Mouse (Mus musculus): ENCODE results near the gene Dusp10. TPM values are rescaled to one million over a fixed set of nuclear protein-coding genes. Genes with fewer than 3 reads are reported as not detected.

Dusp10 gene
- polyA plus RNA-seq, 1 experiment = not detected

DNA sequence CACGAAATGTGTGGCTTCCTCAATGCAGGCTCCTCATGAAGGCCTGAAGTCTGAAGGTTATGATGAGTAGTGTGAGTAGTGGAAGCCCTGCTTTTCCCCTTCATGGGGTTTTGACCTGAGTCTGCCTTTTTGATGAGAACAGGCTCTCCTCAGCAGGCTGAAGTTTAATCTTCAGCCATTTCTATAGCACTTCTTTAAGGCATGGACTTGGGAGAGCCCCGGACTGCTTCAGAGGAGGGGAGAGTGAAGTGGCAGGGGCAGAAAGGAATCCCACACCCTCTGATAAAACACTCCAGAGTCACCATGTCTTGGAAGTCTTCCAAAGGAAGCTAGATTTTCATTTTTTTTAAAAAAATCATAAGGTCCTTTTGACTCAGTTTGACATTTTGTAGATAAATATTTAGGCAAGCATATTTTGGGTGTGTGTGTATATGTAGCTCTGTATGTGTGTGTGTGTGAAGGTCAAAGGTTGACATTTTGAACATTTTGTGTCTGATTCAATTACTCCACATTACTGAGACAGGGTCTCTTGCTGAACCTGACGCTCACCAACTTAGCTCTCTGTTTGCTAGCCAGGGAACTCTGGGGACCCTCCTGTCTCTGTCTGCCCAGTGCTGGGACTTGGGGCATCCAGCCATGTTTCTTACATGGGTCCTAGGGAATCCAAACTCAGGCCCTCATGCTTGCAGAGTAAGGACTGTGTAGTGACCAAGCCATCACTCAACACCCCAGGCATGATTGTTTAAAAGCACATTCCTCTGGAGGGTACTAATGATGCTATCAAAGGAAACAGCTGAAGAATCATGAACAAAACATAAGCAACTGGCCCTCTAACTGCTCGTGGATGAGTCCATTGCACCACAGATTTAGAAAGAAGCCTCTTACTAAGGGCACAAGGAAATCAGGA, 48.0 kb downstream of the Dusp10 start:
- no peak for TF ChIP-seq GATA1 (IDR thresholded peaks at IDR 0.05; ENCODE audit: low read length)

DNA sequence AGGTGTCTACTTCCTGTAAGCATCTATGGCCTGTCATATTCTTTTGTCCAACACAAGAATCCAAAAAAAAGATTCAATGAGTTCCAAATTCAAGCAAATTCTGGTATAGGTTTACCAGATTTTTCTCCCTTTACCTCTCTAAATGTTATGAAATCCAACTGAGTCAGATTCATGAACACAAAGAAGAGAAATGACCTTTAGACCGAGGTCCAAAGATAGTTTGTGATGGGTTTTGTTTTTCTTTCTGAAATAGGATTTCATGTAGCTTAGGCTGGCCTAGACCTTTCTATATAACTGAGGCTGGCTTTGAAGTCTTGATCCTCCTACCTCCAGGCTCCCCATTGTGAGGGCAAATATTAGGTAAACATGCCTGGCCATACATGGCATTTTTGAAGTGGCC, 48.8 kb downstream of the Dusp10 start:
- no peak for TF ChIP-seq GATA1 (IDR thresholded peaks at IDR 0.05; ENCODE audit: low read length)

DNA sequence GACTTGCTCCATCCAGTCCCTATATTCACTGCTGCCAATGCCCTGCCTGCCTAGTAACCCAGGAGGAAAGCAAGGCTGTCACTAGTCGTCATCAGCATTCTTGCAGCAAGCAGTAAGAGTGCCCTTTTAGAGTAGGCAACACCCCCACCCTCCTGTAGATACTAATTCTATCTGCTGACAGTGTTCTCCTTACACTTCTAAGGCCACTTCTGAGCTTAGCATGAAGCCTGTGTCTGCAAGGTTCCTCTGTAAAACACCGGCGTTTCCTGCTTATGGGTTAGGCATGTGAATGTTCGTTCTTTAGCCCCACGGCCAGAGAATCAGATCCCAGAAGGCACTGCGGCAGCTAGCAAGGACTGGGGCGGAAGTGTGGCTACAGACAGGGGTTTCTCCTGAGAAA, 51.2 kb downstream of the Dusp10 start:
- no peak for TF ChIP-seq GATA1 (IDR thresholded peaks at IDR 0.05; ENCODE audit: low read length)

DNA sequence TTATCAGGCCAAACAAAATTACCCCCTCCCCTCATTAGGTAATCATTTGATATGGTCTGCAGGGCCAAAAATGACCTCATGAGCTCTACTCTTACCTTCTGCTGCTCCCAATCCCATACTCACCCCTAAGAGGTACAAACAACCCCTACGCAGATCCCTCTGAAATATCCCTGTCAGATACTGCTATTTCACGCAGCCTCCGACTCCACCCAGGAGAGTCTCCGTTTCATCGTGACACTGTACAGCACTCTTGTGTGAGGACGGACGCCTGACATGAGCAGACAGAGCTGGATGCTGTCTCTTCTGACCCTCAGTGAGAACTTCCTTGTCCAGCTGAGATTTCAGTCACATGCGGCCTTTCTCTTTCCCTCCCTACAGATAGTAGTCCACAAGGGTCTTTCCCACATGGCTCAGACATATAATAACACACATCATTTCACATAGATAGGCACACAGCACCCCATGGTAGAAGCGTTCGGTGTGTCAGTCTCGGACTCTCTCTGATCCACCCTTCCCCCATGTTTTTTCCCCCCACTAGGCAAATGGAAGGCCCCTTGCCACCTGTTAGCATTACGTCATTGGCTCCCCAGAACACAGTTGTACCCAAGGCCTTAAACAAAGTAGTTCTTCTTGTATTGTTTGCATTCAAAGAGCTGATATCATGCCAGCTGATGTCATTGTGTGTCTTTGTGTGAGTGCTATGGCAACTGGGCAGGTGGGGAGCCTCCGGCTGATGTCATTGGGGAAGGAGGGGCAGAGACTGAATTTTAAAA, 52.7 kb downstream of the Dusp10 start:
- TF ChIP-seq GATA1 (IDR thresholded peaks at IDR 0.05; ENCODE audit: low read length) = no peak

DNA sequence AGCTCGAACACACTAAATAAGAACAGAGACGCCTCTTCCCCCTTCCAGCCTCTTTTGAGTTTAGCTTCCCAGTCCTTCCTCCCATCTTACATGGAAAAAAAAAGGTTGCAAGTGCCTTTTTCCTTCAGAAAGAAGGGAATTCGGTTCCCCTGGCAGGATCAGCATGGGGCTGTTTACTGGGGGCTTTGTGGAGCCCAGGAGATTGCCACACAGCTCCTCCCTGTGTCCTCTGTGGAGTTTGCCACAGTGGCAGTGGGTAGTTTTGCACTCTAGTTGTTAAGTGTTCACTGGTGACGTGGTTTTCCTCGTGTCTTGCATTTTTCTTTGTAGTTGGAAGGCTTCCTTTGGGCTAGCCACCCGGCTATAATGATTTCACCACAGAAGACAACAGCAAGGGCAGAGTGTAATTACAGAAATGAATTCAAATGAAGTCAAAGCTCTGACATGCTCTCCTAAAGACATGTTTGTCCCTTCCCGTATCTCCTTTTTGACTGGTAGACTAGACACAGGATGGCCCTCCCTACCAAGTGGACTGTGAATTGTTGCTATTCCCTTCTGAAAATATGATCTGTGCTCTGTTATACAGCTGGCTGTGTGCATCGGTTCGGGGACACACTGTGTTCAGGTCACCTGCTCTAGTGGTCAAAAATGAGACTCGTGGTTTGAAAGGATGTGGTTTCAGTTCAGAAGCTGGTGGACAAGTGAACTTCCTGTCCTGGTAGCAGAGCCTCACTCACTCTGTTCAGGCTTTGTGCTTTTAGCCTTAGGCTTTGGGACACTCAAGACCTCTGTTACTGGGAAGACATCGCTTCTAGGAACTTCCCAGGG, 53.6 kb downstream of the Dusp10 start:
- no peak for TF ChIP-seq GATA1 (IDR thresholded peaks at IDR 0.05; ENCODE audit: low read length)

DNA sequence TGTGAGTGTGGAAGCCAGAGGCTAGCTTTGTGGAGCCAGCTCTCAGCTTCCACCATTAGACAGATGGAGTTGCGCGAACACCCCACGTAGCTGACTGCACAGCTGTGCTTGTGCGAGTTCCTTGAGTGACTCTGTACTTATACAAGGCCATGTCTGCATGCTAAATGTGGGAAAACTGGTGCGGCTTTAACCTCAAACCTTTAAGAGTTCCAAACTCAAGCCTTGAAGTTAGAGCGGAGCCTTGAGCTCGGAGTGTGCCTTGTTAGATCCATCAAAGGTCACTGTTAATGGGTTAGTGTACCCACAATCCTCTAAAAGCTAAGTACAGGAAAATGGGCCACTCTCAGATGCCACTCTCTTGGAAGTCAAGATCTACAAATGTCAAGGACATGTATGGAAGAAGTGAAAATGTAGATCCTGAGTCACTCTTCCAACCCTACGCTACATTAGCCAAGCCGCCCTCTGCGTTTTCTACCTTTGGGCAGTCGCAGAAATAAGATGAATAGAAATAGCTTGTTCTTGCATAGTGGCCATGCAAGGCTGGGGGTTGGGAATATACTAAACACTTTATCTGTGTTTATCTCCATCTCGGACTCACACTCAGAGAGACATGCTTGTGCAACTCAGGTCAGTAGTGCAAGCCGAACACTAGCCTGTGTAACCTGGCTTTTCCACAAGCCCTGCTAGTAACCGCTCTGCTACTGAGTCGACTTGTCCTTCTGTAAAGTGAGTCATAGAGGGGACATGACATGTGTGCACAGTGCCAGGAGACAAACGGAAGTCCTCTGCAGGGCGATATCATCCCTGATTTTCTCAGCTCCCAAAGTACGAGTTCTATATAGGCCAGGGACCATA, 54.8 kb downstream of the Dusp10 start:
- TF ChIP-seq GATA1 (IDR thresholded peaks at IDR 0.05; ENCODE audit: low read length) = no peak

DNA sequence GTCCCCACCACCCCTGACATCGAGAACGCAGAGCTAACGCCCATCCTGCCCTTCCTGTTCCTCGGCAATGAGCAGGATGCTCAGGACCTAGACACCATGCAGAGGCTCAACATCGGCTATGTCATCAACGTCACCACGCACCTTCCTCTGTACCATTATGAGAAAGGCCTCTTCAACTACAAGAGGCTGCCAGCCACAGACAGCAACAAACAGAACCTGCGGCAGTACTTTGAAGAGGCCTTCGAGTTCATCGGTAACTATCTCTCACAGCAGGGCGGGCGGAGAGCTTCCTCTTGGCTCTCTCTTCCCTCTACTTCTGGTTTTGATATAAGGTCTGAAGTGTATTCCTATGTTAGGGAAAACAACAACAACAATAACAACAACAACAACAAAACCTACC, 55.9 kb downstream of the Dusp10 start:
- TF ChIP-seq GATA1 (IDR thresholded peaks at IDR 0.05; ENCODE audit: low read length) = no peak

DNA sequence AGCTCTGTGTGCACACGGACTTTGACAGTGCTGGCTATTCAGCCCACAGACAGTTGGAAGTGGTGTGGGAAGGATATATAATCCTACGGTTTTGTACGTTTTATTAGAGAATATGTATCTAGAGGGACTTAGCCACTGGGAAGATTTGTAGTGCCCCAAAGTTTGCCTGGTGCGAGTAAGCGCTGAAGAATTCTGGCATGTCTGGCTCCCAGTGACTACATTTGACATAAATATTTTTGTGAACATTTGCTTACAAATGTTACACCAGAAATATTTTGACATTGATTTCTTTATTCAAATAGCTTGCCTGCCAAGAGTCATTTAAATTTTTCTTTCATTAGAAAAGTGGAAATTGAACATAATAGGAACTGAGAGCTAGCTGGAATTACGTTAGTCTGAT, 63.0 kb downstream of the Dusp10 start:
- TF ChIP-seq GATA1 (IDR thresholded peaks at IDR 0.05; ENCODE audit: low read length) = no peak

DNA sequence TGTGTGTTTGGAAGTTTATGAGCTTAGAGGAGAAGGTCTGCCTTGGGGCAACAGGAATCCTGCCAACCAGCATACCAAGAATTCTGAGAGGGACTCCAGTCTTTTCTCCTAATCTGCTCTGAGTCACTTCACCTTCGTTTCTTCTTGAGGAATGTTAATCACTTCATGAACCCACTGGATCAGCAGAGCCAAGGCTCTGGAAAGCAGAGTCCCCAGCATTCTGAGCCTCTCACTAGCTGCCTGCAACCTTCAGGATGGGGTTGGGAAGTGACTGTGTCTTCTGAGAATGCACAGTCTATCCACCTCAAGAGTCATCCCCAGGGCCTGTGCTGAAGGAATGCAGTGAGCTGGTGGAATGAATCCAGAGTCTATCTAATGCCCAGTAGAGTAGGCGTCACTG, 63.7 kb downstream of the Dusp10 start:
- TF ChIP-seq GATA1 (IDR thresholded peaks at IDR 0.05; ENCODE audit: low read length) = no peak

DNA sequence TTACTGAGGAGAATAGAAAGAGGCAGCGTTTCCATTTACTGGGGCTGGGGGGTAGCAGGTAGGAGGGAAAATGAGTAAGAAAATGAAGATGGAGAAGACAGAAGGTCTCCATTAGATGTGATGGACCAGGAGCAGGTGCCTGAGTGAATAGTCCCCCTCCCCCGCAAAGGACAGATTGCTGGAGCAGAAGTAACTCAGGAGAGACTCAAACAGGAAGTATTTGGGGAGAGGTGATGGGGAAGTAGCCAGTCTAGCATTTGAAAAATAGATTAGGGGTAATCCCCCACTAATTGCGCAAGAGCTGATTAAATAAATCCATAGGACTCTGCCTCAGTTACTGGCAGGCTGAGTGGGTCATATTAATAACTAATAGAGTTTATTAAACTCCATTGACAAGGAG, 66.2 kb downstream of the Dusp10 start:
- no peak for TF ChIP-seq GATA1 (IDR thresholded peaks at IDR 0.05; ENCODE audit: low read length)

DNA sequence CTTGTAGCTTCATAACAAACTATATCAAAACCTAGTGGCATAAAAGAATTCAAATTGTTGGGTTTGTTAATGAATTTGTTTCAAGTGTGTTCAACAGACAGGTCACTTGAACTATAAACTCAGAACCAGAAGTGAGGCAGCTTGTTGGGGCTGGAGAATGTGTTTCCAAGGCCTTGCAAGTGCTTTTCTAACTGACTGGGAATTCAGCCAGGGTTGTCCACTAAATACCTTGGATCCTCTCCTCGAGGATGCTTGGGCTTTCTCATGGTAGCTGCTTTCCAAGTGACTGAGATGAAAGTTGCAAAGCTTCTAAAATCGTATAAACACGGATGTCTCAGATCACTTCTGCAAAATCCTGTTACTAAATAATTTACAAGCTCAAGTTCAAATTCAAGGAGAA, 69.6 kb downstream of the Dusp10 start:
- TF ChIP-seq GATA1 (IDR thresholded peaks at IDR 0.05; ENCODE audit: low read length) = no peak

DNA sequence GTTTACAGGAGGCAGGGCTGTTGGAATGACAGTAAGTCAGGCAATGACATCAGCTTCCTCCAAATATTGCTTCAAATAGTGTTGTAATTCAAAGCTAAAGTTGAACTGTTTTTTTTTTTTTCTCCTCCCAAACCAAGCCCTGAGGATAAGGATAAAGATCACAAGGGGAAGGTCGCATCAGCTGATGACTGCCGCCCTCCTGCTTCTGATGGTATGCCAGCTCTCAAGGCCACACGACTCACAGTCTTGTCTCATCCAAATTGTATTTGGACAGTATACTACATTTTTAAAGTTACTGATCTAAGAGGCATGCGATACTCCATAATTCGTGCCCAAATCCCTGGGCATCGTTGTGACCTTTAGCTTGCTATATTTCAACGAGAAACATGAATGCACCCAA, 70.1 kb downstream of the Dusp10 start:
- TF ChIP-seq GATA1 (IDR thresholded peaks at IDR 0.05; ENCODE audit: low read length) = no peak

DNA sequence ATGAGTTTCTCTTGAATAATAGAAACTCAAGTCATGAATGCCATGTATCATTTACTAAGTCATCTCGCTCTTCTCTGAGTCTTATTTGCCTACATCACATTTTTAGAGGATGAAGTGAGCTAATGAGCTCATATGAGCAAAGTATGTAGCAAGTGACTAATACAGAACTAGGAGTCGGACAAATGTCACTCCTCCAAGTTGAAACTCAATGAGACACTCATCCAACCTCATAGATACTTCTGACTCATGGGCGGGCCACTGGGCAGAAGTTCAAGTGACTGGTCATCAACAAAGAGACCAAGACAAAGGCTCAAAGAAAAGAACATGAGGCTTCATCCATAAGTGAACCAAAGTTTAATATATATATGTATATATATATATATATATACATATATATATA, 71.9 kb downstream of the Dusp10 start:
- TF ChIP-seq GATA1 (IDR thresholded peaks at IDR 0.05; ENCODE audit: low read length) = no peak

DNA sequence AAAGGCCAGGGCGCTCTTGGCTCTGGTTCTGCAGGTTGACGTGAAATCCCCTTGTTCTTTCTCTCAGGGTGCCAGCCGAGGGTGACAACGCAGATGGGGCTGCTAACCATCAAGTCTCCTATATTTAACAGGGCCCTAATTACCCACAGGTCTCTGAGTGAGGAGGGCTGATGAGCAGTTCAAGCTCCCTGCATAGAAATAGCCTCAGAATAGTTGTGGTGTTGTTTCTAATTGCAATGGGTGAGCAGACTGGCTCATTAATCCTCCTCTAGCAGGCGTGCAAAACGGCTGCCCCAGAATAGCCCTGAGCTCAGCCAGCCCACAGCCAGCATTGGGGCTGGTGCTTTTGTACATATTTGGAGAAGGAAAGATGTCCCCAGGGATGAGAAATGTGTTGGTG, 77.4 kb downstream of the Dusp10 start:
- TF ChIP-seq GATA1 (IDR thresholded peaks at IDR 0.05; ENCODE audit: low read length) = no peak

DNA sequence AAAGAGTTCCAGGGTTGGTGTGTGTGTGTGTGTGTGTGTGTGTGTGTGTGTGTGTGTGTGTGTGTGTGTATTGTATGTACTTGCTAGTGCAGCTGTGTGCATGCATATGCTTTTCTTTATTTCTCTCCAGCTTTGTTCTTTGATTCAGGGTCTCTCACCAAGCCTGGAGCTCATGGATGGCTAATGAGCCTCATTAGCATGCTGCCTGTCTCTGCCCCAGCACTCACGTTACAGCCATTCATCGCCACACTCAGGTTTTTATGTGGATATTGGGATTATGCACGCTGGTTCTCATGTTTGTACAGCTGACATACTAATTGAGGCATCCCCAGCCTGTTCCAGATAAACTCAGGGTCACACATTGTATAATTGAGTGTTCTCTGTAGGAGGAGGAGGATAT, 81.8 kb downstream of the Dusp10 start:
- TF ChIP-seq GATA1 (IDR thresholded peaks at IDR 0.05; ENCODE audit: low read length) = no peak

All from G1E-ER4 (cell line).